Mouse (Mus musculus): Measurements from ENCODE around the gene Col19a1.

DNA sequence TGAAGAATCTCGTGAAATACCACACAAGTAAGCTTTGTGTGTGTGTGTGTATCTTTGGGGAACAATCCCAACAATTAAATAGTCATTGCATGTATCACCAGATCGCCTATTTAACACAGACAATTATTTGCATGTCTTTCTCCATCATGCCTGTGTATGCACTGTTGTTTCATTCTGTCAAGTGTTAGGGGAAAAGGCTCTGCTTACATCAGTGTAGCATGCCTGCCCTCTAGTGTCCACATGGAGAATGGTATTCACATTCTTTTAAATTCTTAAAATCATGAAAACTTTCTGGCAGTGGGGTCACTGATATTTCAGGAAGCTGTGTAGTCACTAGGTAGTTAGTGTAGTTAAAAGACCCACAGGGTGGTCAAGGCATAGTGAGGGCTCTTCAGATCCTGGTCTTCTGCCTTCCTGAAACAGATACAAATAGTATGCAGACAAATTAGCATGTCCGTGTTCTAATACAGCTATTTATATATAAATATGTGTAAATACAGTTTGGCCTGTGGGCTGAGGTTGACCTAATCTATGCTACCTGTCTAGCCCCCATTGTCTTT, 338.1 kb downstream of the Col19a1 start:
- TF ChIP-seq CTCF (IDR thresholded peaks at IDR 0.05; ENCODE audit: extremely low read depth, insufficient read depth, insufficient read length, insufficient replicate concordance) (0 out of 2 replicates have a peak, but pooled peaks have one; percentile 16), POLR2A (IDR thresholded peaks at IDR 0.05; ENCODE audit: low read depth, low read length) (no peak)
